Mouse (Mus musculus) retina, embryonic 14.5 days (tissue): ENCODE data around the gene Gpsm2.
A peak's percentile ranks its signal among the peaks of the same experiment; 100 is the strongest.

ENCODE experiments used
- DNase-seq: peaks from one replicate; pipeline ENCODE4 v3.0.0-alpha.2; 2015; ENCODE audit warnings: low spot score

The Gpsm2 gene

DNA sequence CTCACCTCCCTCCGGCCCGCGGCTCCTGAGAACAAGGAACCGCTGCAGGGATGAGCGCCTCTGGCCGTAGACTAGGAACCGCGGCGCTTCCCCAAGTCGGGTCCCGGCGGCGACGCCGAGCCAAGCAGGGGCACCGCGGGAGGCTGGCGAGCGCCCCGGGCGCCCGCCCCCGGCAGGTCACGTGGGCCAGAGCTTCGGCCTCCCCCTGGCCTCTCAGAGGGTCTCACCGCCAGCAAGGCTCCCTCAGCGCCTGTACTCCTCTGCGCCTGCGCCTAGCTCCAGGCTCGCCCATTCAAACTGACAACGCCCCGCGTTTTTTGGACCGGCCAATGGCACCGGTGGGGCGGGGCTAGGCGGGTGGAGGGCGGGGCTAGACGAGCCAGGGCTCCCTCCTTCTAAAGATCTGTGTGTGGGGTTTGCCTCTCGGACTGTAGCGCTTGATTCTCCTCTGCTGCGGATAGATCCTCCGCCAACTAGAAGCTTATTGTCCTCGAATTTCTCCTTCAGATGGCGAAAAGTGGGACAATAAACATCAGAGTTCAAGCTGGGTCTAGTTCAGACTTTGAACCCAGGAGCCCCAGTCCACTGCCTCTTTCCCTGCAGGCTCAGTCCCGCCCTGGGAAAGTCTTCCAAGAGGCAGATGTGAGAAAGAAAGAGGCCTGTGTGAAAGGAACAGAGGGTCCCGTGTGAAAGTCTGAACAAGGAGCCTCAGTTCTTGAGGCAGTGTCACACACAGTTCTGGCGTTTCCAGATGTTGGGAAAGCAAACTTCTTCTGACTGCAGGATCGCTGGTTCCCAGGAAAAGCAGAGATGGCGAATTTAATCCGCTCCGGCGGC lies at the start of gene Gpsm2:
Gene Gpsm2, minus strand, starts transcription at position 274 of the 837 bp plus-strand sequence.
- peak; percentile 99 for DNase-seq

DNA sequence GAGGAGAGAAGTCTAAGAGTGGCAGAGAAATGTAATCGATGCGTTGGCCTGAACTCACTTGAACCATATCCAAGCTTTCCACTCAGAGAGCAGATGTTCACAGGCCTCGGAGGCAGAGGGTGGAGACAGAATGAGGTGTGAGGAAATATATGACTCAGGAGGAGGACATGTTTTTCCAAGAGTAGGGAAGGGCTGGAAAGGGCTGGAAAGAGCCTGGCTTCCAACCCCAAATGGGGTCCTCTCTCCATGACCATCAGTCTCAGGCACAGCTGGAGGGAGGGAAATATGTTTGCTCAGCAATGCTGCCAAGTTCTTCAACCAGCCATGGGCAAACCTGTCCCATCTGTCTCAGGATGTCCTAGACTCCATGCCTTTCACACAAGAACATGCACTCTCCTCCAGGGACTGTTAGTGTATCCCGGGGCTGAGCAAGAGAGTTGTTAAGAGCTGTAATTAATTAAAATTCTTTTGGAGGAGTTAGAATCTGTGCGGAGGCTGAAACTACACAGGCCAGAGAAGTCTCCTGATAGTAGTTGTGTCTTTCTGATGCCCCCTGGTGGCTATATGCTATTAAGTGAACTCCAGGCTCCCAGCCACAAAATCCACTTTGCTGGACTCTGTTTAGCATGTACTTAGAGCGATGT lies 48.7 kb upstream of the Gpsm2 start:
- DNase-seq = peak; percentile 93

DNA sequence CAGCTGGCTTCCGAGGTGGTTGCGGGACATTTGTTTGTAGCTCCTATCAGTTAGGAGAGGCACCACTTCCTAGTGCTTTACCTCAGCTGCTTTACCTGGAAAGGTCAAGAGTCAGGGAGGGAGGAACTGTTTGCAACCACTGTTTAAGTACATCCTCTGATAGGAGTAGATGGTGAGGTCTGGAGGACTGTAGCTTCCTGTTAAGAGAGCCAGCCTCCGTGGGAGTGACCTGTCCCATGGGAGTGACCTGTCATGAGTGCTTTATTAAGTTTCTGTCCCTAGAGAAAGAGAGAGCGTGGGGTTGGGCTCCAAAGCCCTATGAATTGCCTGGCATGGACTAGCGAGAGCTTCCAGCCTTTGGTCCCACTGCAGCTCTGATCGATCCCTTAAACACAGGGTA lies 47.4 kb upstream of the Gpsm2 start:
- no peak for DNase-seq

DNA sequence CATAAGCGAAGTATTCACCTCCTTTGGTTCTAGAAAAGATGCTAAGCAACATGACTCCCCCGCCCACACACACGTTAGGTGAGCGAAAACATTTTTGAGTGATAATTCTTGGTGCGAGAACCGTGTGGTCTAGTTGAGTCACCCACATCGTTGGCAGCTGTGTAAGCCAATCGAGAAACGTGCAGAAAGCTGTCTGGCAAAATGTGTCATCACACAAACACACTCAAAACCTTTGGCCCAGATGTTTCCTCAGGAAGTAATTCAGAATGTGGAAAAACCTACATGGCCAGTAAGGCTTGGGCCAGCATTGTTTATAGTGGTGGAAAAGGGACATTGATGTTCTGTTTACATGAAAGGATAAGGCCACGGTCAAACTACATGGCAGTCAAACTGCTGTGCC lies 45.3 kb upstream of the Gpsm2 start:
- DNase-seq = no peak

DNA sequence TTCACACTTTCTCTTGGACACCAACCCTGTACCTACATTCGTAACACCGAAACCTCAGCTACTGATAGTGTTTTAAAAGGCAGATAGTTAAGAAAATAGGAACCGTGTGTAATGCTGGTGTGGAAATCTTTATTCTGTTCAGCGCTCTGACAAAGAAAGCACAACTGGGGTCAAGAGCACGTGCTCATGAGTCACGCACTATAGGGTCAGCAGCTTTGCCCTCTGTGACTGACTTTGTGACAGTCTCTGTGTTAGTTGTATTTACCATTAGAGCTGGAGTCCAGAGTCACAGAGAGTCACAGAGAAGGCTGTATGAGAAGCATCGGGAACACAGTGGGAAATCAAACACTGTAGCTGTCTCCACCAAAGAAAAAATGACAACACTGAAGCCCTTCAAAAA lies 44.8 kb upstream of the Gpsm2 start:
- no peak for DNase-seq

DNA sequence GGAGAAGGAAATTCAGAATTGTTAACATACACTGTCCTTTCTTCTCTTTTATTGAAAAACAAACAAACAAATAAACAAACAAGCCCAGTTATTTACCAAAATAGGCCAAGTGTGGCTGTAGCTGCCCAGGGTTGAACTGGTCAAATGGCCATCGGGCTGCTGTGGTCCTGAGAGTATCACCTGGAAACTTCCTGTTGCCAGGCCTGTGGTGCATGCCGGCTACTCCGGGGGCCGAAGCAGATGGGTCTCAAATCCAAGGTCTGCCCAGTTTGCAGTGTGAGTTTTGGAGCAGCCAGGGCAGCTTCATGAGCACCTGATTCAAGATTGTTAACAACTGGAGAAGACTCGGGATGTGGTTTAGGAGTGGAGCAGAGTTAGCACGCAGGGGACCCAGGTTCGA lies 43.4 kb upstream of the Gpsm2 start:
- DNase-seq = no peak

DNA sequence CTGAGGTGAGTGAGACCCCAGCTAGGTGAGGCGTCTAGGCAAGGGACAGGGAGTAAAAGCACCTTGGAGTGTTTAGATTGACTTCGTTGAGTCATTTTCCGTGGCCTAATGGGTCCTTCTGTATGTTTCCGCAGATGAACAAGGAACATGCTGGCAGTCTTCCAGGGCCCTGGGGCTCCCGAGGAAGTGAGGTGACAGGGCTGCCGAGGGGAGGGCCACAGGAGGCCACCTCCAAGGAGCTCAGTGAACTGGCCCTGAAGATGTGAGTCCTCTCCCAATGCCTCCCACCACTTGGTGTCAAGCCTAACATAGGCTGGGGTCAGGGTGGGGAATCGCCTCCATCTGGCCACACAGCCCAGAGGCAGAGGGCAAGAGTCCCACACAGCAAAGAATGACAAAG lies 42.9 kb upstream of the Gpsm2 start:
- no peak for DNase-seq

DNA sequence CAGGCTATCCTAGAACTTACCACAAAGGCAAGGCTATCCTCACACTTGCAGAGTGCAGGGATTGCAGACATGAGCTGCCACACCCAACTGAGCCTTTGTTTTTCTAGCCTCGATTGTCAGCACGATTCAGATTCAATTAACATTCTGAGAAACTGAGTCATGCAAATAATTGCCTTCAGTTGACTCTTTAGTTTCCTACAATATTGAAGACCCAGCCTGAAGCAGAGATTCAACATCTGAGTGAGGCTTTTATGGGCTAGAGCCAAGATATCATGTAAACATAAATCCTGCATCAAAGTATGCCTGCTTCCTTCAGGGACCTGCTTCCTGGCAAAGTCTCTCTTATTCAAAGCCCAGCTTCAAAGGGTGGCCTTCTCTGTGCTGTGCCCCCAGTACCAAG lies 41.6 kb upstream of the Gpsm2 start:
- DNase-seq = no peak

DNA sequence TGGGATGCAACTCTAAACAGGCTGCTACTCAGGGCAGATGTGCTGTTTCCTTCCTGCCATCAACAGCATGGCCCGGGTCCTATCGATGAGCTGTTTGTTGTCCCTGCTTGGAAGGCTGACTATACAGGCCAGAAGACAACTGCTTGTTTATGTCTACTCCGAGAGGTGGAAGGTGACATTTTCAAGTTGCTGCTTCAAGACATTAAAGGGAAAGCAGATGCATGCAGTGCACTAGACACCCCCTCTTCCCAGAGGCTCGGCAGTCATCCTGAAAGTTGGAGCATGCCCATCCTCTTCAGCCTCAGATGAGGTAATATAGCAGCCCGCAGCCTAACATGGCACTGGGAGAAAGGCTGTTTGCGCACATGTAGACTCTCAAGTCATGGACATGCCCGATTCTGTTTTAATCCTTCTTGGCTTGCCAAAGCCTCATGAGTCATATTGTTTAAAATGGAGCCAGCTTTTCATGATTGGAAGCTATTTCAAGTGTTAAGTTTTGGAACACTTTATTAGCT lies 40.5 kb upstream of the Gpsm2 start:
- no peak for DNase-seq

DNA sequence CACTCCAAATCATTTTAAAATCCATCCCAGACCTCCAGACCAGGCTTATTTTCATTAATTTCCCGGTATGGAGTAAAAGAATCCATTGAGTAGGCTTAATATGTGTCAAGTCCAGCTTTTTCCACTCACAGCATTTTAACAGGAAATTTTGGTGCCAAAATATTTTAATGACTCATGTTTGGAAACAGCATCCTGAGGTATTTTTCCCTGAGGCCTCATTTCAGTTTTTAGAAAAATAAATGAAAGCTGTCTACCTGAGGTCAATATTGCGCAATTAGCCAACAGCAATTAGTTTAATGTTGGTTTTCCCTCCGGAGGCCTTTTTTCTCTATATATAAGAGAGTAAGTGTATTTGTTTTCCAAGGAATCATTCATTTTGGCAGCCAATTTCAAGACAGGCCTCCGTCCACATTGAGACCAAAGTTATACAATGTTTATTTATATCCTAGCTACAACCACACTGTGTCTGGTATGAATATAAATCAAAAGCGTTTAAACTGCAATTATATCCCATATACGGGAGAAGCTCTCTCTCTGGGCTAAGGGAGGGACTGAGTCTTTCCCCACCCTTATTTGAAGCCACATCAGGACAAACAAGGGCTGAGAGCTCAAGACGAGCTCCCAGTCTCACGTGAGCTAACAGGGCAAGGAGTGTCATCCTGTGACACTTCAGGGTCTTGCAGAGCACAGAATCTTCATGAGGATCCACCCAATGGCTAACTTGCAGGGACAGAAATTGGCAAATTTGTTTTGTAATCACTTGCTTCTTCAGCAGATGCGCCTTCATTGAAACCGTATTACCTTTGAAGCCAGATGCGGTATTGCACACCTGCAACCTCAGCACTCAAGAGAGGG lies 37.7 kb upstream of the Gpsm2 start:
- no peak for DNase-seq

DNA sequence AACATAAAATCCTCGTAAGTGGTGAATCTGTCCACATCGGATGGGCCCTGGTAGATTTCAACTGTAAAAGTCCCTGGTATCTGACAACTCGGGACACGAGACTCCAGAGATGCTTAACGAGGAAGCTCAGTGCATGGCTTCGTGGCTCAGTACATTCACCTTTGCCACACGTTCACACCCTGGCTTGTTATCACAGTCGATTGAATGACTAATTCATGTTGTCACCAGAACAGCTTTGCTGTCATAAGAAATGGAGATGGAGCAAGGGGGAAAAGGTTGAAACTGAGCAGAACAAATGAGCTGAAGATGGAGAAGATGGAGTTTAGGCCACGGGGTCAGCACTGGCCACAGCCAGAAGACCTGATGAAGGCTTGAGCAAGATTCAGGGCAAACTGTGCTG lies 35.5 kb upstream of the Gpsm2 start:
- DNase-seq = no peak

DNA sequence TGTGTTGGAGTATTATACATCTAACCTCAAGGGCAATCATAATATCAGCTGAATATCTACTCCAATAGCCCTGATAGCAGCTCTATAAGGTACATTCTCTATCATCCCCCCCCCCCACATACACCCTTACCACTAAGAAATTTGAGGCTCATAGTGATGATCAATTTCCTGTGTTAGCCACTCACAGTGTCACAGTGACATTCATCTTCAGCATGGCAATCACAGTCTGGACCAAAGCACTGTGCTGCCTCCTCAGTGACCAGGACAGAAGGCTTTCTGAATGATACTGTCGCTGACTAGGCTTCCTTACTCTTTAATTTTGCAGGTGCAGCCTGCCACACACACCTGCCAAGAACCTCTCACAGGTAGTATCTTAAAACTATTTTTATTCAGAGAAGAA lies 34.0 kb upstream of the Gpsm2 start:
- DNase-seq = no peak

DNA sequence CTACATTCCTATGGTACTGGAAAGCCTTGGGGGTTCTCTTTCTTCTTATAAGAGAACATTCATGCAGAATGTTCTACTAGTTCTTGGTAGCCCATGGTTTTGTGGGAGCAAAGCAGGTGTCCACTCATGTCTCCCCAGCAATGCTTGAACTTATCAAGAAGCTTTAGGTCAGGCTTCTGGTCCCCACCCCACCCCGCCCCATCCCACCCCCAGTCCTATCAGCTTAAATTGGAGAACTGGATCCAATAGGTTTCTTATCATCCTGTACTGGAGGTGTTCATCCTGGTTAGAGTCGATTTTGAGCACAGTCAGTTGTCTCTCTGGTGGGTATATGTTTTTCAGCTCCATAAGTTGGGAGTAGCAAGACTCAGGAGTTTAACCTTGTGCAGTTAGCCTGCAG lies 33.4 kb upstream of the Gpsm2 start:
- DNase-seq = no peak

DNA sequence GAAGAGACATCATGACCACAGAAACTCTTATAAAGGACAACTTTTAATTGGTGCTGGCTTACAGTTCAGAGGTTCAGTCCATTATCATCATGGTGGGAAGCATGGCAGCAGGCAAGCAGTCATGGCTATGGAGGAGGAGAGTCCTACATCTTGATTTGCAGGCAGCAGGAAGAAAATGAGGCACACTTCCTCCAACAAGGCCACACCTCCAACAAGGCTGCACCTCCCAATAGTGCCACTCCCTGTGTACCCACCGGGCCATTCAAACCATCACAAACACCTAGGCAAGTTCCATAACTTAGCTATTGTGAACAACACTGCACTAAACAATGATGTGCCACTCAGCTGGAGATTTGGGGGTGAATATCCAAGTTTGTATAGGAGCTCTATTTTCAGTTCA lies 32.4 kb upstream of the Gpsm2 start:
- DNase-seq = no peak

DNA sequence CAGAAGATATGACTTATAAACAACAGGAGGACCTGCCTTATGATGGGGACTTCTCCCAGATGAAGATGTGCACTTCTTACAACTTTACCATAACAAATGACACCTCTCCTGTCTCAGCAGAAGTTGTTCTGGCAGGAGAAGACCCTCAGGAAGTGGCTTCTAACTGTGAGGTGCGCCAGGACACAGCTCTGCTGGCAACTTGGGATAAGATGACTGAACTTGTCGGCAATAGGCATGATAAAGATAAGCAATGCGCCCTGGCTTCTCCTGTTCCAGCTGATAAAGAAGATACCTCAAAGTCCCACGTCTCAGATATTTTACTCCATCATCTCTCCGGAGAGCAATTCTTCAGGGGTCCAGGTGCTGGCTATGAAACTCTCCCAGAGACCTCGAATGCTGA lies 29.6 kb upstream of the Gpsm2 start:
- no peak for DNase-seq

DNA sequence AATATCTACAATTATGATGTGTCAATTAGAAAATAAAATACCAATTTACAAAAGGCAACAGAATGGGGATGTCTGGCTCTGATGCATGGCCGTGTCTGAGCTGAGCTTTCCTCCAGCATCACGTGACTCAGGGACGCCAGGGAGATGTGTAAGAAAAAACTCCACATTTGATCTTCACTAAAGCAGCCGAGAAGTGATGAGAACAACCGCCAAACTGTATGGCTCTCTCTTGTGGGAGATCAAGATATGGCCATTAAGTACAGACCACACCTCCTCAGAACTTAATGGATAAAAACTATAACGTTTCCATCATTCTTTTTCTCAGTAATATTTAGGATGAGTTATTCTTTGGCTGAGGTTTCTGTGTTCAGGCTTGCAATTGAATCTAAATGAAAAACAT lies 29.0 kb upstream of the Gpsm2 start:
- DNase-seq = no peak

DNA sequence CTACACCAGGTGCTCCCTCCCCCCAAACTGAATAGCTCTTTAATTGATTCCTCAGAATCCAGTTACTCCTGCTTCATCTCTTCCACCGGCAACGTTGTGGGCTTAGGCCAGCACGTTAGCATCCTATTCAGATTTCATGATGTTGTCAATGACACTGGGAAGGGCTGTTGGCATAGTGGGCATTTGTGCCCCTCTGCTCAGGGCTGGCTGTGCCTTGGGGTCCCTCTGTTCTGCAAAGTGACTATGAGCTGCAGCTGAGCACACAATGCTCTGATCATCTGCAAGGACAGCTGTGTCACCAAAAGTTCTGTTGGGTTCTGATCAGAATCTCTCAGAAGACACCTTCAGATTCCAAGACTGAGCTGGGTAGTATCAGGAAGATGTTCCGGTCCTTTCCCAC lies 22.0 kb upstream of the Gpsm2 start:
- DNase-seq = no peak

DNA sequence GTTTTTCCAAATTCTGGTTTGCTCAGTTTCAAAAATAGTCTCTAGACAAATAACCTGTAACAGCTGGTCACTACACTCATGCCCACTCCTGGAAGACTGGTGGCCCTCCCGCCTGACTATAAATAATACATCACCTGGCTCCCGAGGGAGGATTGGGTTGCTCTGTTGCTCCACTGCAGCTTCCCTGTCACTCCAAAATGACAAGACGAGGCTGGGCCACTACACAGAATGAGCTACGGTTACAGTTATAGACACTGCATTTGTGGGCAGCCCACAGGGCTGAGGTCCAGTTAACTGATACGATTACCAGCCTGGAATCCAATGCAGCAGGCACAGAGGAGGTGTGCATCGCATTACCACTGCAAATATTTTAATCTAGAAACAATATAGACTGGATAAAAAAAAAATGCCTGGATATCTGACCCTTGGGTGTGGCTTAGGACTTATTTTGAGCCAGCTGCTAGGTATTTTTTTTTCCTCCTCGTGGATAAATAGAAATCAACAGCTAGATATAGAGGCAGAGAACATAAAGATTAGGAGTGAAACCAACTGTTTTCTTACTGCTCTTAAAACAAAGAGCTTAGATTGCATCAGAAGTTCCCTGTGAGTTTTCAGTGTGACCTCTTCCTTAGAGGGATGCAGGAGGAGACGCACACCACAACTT lies 17.1 kb upstream of the Gpsm2 start, which contains the start of gene Aknad1:
Gene Aknad1, plus strand, starts transcription at position 614 of the 664 bp plus-strand sequence.
- DNase-seq = peak; percentile 53

DNA sequence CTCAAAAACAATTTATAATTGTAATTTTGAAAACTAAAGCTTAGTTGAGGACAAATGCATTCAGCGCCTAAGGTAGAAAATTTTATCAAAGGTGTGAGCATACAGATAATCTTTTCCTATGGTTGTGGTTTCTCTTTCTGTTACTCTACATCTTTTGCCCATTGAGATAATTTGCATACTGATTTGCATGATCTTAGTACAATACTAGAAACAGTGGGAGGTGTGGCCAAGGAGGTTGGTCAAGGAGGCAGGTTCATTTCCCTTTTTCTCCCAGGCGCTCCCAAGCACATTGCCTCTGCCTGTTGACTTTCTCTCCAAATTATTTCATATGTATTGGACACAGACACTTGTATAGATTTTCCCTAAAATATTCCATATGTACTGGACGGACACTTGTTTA lies 15.7 kb upstream of the Gpsm2 start:
- no peak for DNase-seq

DNA sequence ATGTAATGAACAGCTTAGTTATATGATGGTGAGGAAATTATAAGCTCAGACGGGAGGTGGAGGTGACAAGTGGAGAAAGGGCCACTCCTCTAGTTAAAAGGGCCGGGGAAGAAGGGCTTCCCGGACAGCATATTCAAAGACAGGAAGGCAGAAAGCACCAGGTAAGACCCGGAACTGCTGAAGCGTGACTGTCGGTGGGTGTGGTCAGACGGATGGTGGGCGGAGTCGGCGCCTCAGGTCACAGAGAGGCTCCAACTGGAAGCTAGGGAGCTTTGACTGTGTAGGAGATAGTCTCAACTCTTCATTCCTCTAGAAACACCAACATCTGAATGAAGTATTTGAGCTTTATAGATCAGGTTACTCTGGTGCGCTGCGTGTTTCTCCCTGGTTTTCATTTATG lies 8.2 kb upstream of the Gpsm2 start:
- no peak for DNase-seq

DNA sequence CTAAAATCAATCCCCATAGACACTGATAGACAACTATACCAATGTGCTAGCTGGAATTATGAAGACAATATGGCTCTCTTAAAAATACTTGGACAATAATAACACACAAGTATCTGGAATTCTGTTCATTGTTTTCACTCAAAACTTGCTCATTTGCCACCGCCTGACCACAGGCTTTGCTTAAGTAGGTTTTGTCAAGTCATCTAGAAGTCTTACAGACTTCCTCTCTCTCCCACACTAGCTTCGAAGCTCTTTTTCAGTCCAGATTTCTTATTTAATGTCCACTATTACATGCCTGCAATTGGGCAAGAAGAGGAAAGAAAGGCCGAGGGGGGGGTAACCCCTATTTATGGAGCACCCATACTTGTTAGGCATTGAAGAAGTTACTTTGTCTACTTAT lies 5.7 kb upstream of the Gpsm2 start:
- no peak for DNase-seq

DNA sequence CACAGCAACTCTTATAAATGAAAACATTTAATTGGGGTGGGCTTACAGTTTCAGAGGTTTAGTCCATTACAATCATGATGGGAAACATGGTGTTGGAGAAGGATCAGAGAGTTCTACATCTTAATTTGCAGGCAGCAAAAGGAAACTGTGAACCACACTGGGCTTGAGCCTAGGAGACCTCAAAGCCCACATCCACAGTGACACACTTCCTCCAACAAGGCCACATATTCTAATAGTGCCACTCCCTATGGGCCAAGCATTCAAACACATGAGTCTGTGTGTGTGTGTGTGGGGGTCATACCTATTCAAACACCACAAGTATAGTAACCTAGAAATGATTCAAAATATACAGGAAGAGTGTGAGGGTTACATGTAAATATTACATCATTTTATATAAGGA lies 5.2 kb upstream of the Gpsm2 start:
- no peak for DNase-seq
